Mouse (Mus musculus) lung, adult 2 months (tissue): ENCODE measurements around the gene Ccdc106.

Experiments used
- CTCF ChIP-seq: fragments of 200-500 bp; IDR thresholded peaks from 2 replicates; pipeline ENCODE4 v1.5.1; 2011; ENCODE audit warnings: mild to moderate bottlenecking, low read length, control low read depth; ENCODE audit not compliant: insufficient read depth
- POLR2A ChIP-seq: fragments of 200-500 bp; IDR thresholded peaks from 2 replicates; pipeline ENCODE4 v1.6.1; 2011; ENCODE audit warnings: low read depth, mild to moderate bottlenecking, control low read depth, low read length, borderline replicate concordance; ENCODE audit errors: extremely low read depth

DNA sequence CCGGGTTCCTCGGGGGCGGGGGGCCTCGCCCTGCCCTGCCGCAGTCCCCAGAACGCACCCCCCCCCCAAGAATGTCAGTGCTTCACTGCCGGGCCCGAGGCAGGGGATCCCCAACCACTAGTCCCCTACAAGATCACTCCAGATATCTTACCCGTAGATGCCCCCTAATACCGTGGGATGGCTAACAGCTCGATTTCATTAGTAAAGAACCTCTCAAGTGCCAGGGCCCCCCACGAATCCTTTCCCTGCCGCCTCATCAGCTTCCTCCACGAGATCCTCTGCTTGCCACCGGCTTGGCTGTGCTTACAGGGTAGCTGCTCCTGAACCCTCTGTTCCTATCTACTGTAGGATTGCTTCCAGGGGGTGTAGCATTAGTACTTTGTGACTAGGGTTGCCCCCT is 332 bp downstream of the Ccdc106 start:
- TF ChIP-seq POLR2A (no peak), CTCF (no peak)
